Mouse (Mus musculus) kidney, embryonic 16.5 days (tissue): ENCODE measurements at regions not wholly inside any gene's neighbourhood (a gene's known extent, or its start where the extent isn't known, plus 50 kb on each side); places are given as distances from the start of the nearest gene placed in this dataset.
A peak's percentile ranks its signal among the peaks of the same experiment; 100 is the strongest.

Experiments used
- ATAC-seq: fragments of 200-750 bp; cut with Nextera tagmentation; 2 replicates; pipeline ENCODE4 v1.8.0; 2017; ENCODE audit warnings: moderate TSS enrichment; ENCODE audit not compliant: low FRiP score, low TSS enrichment
- H3K27ac ChIP-seq: fragments of 300-500 bp; sonication (generic); 2 replicates; pipeline ENCODE4 v1.5.1; 2014; ENCODE audit warnings: low read length
- H3K27me3 ChIP-seq: fragments of 300-500 bp; sonication (generic); 2 replicates; pipeline ENCODE4 v1.6.1; 2014; ENCODE audit warnings: low read length, control low read depth, mixed read lengths; ENCODE audit not compliant: insufficient read depth
- H3K36me3 ChIP-seq: fragments of 300-500 bp; sonication (generic); 2 replicates; pipeline ENCODE4 v1.6.1; 2014; ENCODE audit warnings: low read length, control low read depth, mixed read lengths; ENCODE audit not compliant: insufficient read depth
- H3K4me1 ChIP-seq: fragments of 300-500 bp; sonication (generic); 2 replicates; pipeline ENCODE4 v1.6.1; 2014; ENCODE audit warnings: low read length, control low read depth, mixed read lengths; ENCODE audit not compliant: insufficient read depth
- H3K4me2 ChIP-seq: fragments of 300-500 bp; sonication (generic); replicated peaks from 2 replicates; pipeline ENCODE4 v1.6.1; 2014; ENCODE audit warnings: low read depth, low read length
- H3K4me3 ChIP-seq: fragments of 300-500 bp; sonication (generic); 2 replicates; pipeline ENCODE4 v1.5.1; 2014; ENCODE audit warnings: mild to moderate bottlenecking, low read length
- H3K9ac ChIP-seq: fragments of 300-500 bp; sonication (generic); replicated peaks from 2 replicates; pipeline ENCODE4 v1.6.1; 2014; ENCODE audit warnings: low read length
- H3K9me3 ChIP-seq: fragments of 300-500 bp; sonication (generic); 2 replicates; pipeline ENCODE4 v1.6.1; 2016; ENCODE audit warnings: low read length, control low read depth
- WGBS: fragments of 180-500 bp; shearing (Covaris S2); extraction: QIAGEN DNeasy Blood & Tissue Kit; methylation state at CpG from one replicate; pipeline ENCODE4 v1.1.7; 2014; 5-methylcytosine and 5-hydroxymethylcytosine counted together

DNA sequence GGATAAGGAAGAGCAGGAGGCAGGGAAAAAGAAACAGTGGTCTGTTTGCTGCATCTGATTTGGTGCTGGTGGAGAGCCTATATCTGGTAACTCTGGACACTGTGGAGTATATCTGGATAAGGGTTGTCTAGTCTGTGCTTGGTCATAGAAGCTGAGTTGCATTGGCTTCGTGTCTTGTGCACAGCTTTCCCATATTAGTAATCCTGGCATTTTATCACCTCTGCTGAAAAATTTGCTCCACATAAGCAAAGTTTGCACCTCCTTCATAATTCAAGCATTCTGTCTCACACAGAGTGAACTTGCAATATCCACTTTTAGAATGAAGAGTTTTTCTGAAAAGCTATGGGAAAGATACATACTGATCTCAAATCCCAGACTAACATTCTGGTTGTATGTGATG lies 269.8 kb upstream of the Zwint start:
- H3K4me3 ChIP-seq, result no peak overlapping the region
- no peaks in the 10 kb centered on the region for H3K9me3 ChIP-seq
- H3K4me2 ChIP-seq, result no peak overlapping the region
- ATAC-seq, result no peak
- H3K27me3 ChIP-seq, result no peaks in the 10 kb centered on the region
- no peak overlapping the region for H3K9ac ChIP-seq
- 67% methylated on average over 1 of the region's 1 CpGs for WGBS
- no peaks in the 10 kb centered on the region for H3K36me3 ChIP-seq
- H3K4me1 ChIP-seq, result no peaks in the 10 kb centered on the region
- H3K27ac ChIP-seq, result no peak overlapping the region

DNA sequence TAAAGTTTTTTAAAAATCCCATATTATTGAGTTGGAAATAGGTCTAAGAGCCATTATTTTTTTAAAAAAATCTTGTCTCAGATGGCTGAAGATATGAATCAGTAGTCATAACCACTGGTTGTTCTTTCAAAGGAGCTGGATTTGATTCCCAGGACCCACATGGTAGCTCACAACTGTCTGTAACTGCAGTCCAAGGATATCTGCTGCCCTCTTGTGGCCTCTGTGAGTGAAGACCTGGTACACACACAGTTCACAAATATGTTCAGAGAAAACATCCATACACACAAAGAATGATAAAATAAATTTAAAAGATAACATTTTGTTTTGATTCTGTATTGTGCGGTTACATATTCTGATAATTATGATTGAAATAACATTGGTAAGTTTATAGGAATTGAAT lies 263.2 kb upstream of the Zwint start:
- no peak overlapping the region for H3K4me2 ChIP-seq
- H3K4me1 ChIP-seq, result no peaks in the 10 kb centered on the region
- 91% methylated on average over 1 of the region's 1 CpGs for WGBS

DNA sequence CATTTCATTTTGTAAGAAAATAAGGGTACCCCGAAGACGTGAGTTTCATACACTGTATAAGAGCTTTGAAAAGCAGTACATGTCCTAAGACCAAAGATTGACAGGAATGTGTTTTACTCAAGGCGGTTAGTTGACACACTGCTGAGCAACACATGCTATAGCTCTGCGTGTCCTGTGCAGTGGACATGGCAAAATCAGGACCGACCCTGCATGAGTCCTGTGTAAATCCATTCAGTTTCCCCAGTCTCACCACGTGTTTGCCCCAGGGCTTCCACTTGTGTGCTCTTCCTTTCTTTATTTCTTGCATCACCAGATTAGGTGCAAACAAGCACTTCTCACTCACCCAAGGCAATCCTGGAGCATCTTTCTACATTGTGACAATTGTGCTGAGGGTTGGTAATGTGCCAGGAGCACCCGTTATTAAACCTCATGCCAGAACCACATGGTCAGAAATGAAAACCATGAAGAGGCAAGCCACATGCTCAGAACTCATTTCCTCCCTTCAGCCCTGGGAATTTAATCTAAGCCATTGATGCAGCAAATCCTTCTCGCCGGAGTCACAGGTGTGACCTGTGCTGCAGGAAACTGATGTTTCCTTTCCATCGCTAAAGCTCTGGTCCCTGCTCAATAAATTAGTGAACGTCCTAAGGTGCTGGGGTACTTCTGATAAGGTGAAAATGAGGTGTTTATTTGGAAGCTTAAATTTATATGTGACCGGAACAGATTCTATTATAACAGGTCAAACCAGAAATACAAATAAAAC lies 261.2 kb upstream of the Zwint start:
- H3K4me2 ChIP-seq, result no peak overlapping the region
- H3K9ac ChIP-seq, result no peak overlapping the region
- no peaks in the 10 kb centered on the region for H3K36me3 ChIP-seq
- no peak overlapping the region for H3K27ac ChIP-seq
- no peaks in the 10 kb centered on the region for H3K27me3 ChIP-seq
- H3K9me3 ChIP-seq, result no peaks in the 10 kb centered on the region
- no peaks in the 10 kb centered on the region for H3K4me1 ChIP-seq
- no peak overlapping the region for H3K4me3 ChIP-seq
- WGBS, result 68% methylated on average over 12 of the region's 12 CpGs
- no peak for ATAC-seq

More for the DNA sequence above, 263.2 kb upstream of the Zwint start:
- H3K4me3 ChIP-seq, result no peak overlapping the region
- no peaks in the 10 kb centered on the region for H3K9me3 ChIP-seq
- H3K9ac ChIP-seq, result no peak overlapping the region
- H3K27me3 ChIP-seq, result no peaks in the 10 kb centered on the region
- no peak for ATAC-seq
- no peak overlapping the region for H3K27ac ChIP-seq
- no peaks in the 10 kb centered on the region for H3K36me3 ChIP-seq

DNA sequence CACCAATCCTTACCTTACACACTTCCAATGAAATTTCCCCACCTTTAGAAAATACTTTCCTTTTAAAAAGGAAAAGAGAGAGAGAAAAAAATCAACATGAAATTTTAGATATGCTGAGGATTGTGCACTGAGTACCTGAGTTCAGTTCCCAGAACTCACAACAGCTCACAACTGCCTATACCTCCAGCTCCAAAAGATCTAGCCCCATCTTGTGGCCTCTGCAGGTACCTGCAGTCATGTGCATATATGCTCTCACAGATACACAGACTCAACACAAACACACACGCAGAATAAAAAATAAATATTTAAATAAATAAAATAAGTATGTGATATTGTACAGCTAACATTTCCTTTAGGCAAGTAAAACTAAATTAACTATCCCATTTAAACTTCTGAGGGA lies 260.3 kb upstream of the Zwint start:
- ATAC-seq, result no peak
- H3K4me3 ChIP-seq, result no peak overlapping the region
- H3K9ac ChIP-seq, result no peak overlapping the region
- no peak overlapping the region for H3K27ac ChIP-seq
- no peaks in the 10 kb centered on the region for H3K9me3 ChIP-seq
- no peak overlapping the region for H3K4me2 ChIP-seq
- 93% methylated on average over 1 of the region's 1 CpGs for WGBS
- H3K4me1 ChIP-seq, result no peaks in the 10 kb centered on the region
- H3K36me3 ChIP-seq, result no peaks in the 10 kb centered on the region
- no peaks in the 10 kb centered on the region for H3K27me3 ChIP-seq

DNA sequence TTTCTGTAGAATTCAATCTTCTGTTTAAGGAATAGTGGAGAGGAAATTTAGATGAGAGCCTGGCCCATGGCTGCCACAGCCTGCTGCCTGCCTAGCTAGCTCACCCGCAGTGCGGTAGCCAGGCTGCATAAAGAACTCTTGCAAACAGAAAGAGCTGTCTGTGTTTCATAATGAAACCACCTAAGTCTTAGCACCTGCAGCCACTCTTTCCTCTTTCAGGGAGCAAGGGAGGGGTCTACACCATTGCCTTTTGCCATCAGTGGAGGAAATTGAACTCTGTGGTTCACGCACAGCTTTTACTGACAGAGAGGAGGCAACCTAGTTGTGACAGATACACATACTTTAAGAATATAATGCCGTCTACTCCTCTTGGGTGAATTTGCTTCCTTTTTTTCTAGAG lies 251.4 kb upstream of the Zwint start:
- 68% methylated on average over 4 of the region's 4 CpGs for WGBS
- no peaks in the 10 kb centered on the region for H3K36me3 ChIP-seq
- no peaks in the 10 kb centered on the region for H3K27me3 ChIP-seq
- H3K27ac ChIP-seq, result no peak overlapping the region
- H3K9me3 ChIP-seq, result no peaks in the 10 kb centered on the region
- no peak overlapping the region for H3K4me3 ChIP-seq
- no peak overlapping the region for H3K4me2 ChIP-seq
- ATAC-seq, result no peak
- no peak overlapping the region for H3K9ac ChIP-seq
- no peaks in the 10 kb centered on the region for H3K4me1 ChIP-seq

DNA sequence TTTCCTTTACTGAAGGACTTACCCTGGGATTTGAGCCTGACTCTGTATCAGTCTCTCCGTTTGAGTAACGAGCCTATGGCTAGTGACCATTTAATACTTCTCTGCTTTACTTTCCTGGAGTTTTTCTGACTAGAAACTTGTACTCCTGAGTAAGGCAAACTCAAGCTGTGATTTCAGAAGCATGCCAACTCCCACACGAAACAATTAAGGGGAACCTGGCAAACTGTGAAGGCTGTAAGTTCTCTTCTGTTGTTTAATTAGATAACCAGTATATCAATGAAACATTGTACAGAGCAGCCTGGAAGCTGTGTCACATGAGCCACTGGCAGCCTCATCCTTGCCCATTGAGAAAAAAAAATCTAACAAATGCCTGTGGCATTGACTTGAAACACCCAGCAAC lies 244.3 kb upstream of the Zwint start:
- no peak overlapping the region for H3K4me3 ChIP-seq
- ATAC-seq, result peak; percentile 82
- H3K9me3 ChIP-seq, result no peaks in the 10 kb centered on the region
- H3K27me3 ChIP-seq, result no peaks in the 10 kb centered on the region
- no peaks in the 10 kb centered on the region for H3K4me1 ChIP-seq
- H3K27ac ChIP-seq, result no peak overlapping the region
- 27% methylated on average over 3 of the region's 3 CpGs for WGBS
- H3K9ac ChIP-seq, result no peak overlapping the region
- H3K36me3 ChIP-seq, result no peaks in the 10 kb centered on the region
- no peak overlapping the region for H3K4me2 ChIP-seq

DNA sequence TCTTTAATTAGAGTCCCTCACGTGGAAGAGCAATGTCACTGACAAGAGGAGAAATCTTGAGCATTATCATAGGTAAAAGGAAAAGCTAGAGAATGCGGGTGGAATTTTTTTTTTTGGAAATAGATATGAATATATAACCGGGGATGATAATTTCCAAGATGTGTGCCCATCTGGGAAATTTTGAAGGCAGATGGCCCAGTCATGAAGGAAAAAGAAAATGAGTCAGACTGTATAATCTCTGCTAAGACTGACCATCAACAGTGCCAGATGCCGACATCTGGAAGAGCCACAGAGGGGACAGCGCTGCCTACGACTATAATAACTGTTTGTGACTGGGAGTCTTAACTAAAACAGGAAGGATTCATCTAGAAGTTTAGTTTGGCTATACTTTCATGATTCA lies 243.0 kb upstream of the Zwint start:
- 82% methylated on average over 6 of the region's 6 CpGs for WGBS
- no peak overlapping the region for H3K4me3 ChIP-seq
- no peak for ATAC-seq
- no peaks in the 10 kb centered on the region for H3K36me3 ChIP-seq
- no peak overlapping the region for H3K27ac ChIP-seq
- no peak overlapping the region for H3K4me2 ChIP-seq
- H3K9me3 ChIP-seq, result no peaks in the 10 kb centered on the region
- H3K27me3 ChIP-seq, result no peaks in the 10 kb centered on the region
- no peak overlapping the region for H3K9ac ChIP-seq
- H3K4me1 ChIP-seq, result no peaks in the 10 kb centered on the region

DNA sequence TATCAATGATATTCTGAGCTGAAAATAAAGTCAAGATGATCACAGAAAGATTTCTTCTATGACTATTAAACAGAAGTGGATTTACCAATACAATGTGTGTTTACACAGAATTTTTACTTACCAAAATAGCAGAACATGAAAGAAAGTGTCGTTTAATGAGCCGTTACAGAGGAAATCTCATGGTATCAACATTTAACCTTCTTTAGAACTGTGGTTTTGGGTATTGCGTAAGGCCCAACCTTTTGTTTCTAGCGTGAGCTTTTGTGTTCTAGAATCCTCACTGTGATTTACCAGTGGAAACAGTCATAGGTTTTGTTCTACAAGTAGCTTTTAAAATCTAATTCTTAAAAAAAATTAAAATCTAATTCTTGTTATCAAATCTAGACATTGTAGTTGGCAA lies 200.0 kb upstream of the Zwint start:
- no peak overlapping the region for H3K4me3 ChIP-seq
- no peaks in the 10 kb centered on the region for H3K9me3 ChIP-seq
- H3K27ac ChIP-seq, result no peak overlapping the region
- H3K27me3 ChIP-seq, result no peaks in the 10 kb centered on the region
- no peak for ATAC-seq
- H3K36me3 ChIP-seq, result no peaks in the 10 kb centered on the region
- 90% methylated on average over 4 of the region's 4 CpGs for WGBS
- no peak overlapping the region for H3K4me2 ChIP-seq
- H3K9ac ChIP-seq, result no peak overlapping the region
- H3K4me1 ChIP-seq, result no peaks in the 10 kb centered on the region

DNA sequence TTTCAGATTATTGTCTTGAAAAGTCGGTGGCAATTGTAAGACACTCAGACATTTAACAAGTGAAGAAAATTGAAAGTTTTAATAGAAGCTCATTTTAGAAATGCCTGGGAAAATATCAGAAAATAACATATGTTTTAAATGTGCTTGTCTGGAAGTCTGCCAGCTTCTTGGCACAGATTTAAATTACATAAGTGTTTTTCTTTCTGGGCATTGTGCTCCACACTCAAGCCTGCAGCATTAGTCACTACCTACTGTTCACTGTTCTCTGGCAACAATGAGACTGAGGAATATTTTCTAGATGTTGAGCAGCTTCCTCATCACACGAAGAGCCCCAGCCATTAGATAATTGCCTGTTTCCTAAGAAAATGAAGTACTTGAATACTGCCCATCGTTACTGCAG lies 170.3 kb upstream of the Zwint start:
- H3K27ac ChIP-seq, result no peak overlapping the region
- no peaks in the 10 kb centered on the region for H3K36me3 ChIP-seq
- no peaks in the 10 kb centered on the region for H3K27me3 ChIP-seq
- 74% methylated on average over 3 of the region's 3 CpGs for WGBS
- H3K9ac ChIP-seq, result no peak overlapping the region
- H3K4me3 ChIP-seq, result no peak overlapping the region
- H3K4me1 ChIP-seq, result no peaks in the 10 kb centered on the region
- no peak overlapping the region for H3K4me2 ChIP-seq
- no peaks in the 10 kb centered on the region for H3K9me3 ChIP-seq
- ATAC-seq, result no peak

DNA sequence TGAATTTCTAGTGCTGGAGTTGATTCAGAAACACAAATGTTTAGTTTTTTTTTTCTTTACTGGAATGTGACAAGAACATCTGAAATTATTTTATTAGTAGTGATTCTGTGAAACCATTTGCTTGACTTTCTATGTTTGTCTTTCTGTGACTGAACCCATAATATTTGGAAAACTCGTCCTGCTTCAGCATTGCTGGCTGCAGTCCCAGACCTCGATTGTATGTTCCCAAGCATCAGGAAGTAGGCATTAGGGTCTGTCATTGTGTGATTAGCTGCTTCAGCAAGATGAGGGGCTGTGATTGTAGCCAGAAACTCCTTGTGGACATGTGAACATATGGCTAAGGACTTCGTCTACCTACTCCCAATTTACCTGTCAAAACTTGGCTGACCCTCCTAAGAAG lies 122.2 kb upstream of the Zwint start:
- H3K36me3 ChIP-seq, result no peaks in the 10 kb centered on the region
- ATAC-seq, result no peak
- H3K4me2 ChIP-seq, result no peak overlapping the region
- no peaks in the 10 kb centered on the region for H3K27me3 ChIP-seq
- H3K9ac ChIP-seq, result no peak overlapping the region
- H3K4me3 ChIP-seq, result no peak overlapping the region
- WGBS, result 56% methylated on average over 3 of the region's 3 CpGs
- H3K27ac ChIP-seq, result no peak overlapping the region
- no peaks in the 10 kb centered on the region for H3K4me1 ChIP-seq
- no peaks in the 10 kb centered on the region for H3K9me3 ChIP-seq
